Mouse (Mus musculus) heart, embryonic 13.5 days (tissue): ENCODE results near the gene Gm20661. TPM values are rescaled to one million over a fixed set of nuclear protein-coding genes. Genes with fewer than 3 reads are reported as not detected.
"Not testable (repeated sequence)": the region's sequence is repeated elsewhere in the genome, so short reads cannot be mapped to it uniquely, and the experiment has no call there.

Source experiments
- ATAC-seq: fragments of 200-750 bp; cut with Nextera tagmentation; 2 replicates; pipeline ENCODE4 v1.8.0; 2017; ENCODE audit warnings: moderate TSS enrichment; ENCODE audit not compliant: insufficient number of reproducible peaks, low FRiP score, low TSS enrichment; ENCODE audit errors: extremely low read depth
- H3K27ac ChIP-seq: fragments of 300-500 bp; sonication (generic); replicated peaks from 2 replicates; pipeline ENCODE4 v1.5.1; 2015; ENCODE audit warnings: moderate library complexity, mild to moderate bottlenecking, inconsistent platforms
- H3K27me3 ChIP-seq: fragments of 300-500 bp; sonication (generic); replicated peaks from 2 replicates; pipeline ENCODE4 v1.6.1; 2015; ENCODE audit warnings: mild to moderate bottlenecking, inconsistent platforms
- H3K36me3 ChIP-seq: fragments of 300-500 bp; sonication (generic); 2 replicates; pipeline ENCODE4 v1.6.1; 2015; ENCODE audit warnings: mild to moderate bottlenecking, inconsistent platforms
- H3K4me1 ChIP-seq: fragments of 300-500 bp; sonication (generic); 2 replicates; pipeline ENCODE4 v1.6.1; 2015; ENCODE audit warnings: inconsistent platforms
- H3K4me2 ChIP-seq: fragments of 300-500 bp; sonication (generic); 2 replicates; pipeline ENCODE4 v1.6.1; 2015; ENCODE audit warnings: inconsistent platforms, mild to moderate bottlenecking, moderate library complexity
- H3K4me3 ChIP-seq: fragments of 300-500 bp; sonication (generic); 2 replicates; pipeline ENCODE4 v1.5.1; 2015; ENCODE audit warnings: moderate library complexity, mild to moderate bottlenecking, inconsistent platforms
- H3K9ac ChIP-seq: fragments of 300-500 bp; sonication (generic); 2 replicates; pipeline ENCODE4 v1.6.1; 2015; ENCODE audit warnings: inconsistent platforms, mild to moderate bottlenecking, moderate library complexity
- H3K9me3 ChIP-seq: fragments of 300-500 bp; sonication (generic); 2 replicates; pipeline ENCODE4 v1.6.1; 2016; ENCODE audit warnings: inconsistent platforms
- WGBS: fragments of 180-500 bp; shearing (Covaris S2); methylation state at CpG from one replicate; pipeline ENCODE4 v1.1.7; 2015; ENCODE audit warnings: mixed read lengths; 5-methylcytosine and 5-hydroxymethylcytosine counted together
- polyA plus RNA-seq: library from polyadenylated mRNA; unstranded; fragments of >200 nt; fragmentation: Nextera tagmentation; extraction: Ambion mirVana; gene quantifications from 2 replicates; pipeline ENCODE4 v1.2.1, GENCODE M21; 2015

Gene Gm20661
- polyA plus RNA-seq, 1 experiment from 2014 or later = 3.8 TPM

GRCm38 (mm10) chr9:108003531-108003890 is 20.7 kb downstream of the Gm20661 start:
- 24% methylated on average over 8 of the region's 8 CpGs for WGBS
- Histone ChIP-seq H3K27ac (peak overlapping the region; percentile 97), H3K27me3 (no peaks in the 10 kb centered on the region), H3K4me1 (peaks cover 37% of the 10 kb centered on the region), H3K9ac (peak overlapping the region; percentile 99), H3K4me2 (peak overlapping the region; percentile 88), H3K36me3 (no peaks in the 10 kb centered on the region), H3K4me3 (peak overlapping the region; percentile 99), H3K9me3 (no peaks in the 10 kb centered on the region)
- no peak for ATAC-seq

GRCm38 (mm10) chr9:108008041-108008440 is 25.2 kb downstream of the Gm20661 start:
- peaks cover 12% of the 10 kb centered on the region for H3K36me3 ChIP-seq

DNA sequence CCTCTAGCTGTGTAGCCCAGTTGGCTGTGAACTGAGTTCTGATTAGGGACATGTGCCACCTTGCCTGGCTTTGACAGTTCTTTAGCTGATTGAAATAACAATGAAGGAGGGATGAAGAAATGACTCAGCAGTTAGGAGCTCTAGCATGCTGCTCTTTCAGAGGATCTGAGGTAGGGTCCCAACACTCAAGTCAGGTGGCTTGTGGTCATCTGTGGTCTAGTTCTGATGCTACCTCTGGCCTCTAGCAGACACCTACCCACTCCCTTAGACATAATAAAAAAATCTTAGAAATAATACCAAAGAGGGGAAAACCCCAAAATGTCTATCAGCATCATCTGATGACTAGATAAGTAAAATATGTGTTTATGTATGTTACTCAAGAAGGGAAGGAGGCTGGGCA is 27.5 kb downstream of the Gm20661 start:
- Histone ChIP-seq H3K4me2 (no peak overlapping the region), H3K27me3 (no peaks in the 10 kb centered on the region), H3K4me1 (peaks cover 19% of the 10 kb centered on the region), H3K27ac (no peak overlapping the region), H3K9me3 (no peaks in the 10 kb centered on the region), H3K36me3 (peaks cover 23% of the 10 kb centered on the region), H3K9ac (no peak overlapping the region), H3K4me3 (no peak overlapping the region)
- ATAC-seq = no peak; the same call in 1 of the 2 replicates

More at GRCm38 (mm10) chr9:108008041-108008440, 25.2 kb downstream of the Gm20661 start:
- Histone ChIP-seq H3K9me3 (no peaks in the 10 kb centered on the region), H3K4me2 (no peak overlapping the region), H3K9ac (no peak overlapping the region), H3K27ac (no peak overlapping the region), H3K4me1 (peaks cover 36% of the 10 kb centered on the region), H3K4me3 (no peak overlapping the region), H3K27me3 (no peaks in the 10 kb centered on the region)
- no peak for ATAC-seq
- 78% methylated on average over 5 of the region's 5 CpGs for WGBS

DNA sequence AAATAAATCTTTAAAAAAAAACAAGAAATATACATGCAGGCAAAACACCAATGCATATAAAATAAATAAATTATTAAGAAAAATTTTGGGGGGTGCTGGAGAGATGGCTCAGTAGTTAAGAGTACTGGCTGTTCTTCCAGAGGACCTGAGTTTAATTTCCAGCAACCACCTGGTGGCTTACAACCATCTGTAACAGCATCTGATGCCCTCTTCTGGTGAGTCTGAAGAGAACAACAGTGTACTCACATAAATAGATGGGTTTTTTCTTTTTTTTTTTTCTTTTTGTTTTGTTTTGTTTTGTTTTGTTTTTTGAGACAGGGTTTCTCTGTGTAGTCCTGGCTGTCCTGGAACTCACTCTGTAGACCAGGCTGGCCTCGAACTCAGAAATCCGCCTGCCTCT is 30.7 kb downstream of the Gm20661 start:
- not testable (repeated sequence) for H3K4me2 ChIP-seq, H3K4me3 ChIP-seq, H3K9me3 ChIP-seq, ATAC-seq, H3K27me3 ChIP-seq, H3K4me1 ChIP-seq, H3K9ac ChIP-seq, H3K27ac ChIP-seq
- WGBS = 92% methylated on average over 2 of the region's 2 CpGs
- peaks cover 34% of the 10 kb centered on the region for H3K36me3 ChIP-seq

DNA sequence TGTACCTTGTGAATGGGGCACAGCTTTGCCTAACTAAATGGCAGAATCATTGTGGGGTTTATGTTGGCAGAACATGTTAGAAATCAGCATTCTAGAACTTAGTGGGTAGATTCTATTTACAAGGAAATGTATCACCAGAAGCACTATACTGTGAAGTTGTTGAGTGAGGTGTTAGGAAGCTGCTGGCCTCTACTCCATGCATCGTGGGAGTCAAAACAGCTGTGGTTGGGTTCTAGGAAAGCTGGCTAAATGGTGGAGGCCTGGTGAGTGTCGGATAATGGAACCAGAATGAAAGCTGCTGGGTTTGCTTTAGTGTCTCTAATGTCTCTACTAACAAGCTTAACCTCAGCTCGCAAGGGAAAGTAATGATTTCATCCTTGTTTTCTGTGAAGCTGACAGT is 34.3 kb downstream of the Gm20661 start:
- no peak overlapping the region for H3K9ac ChIP-seq
- WGBS = 74% methylated on average over 3 of the region's 3 CpGs
- no peak overlapping the region for H3K4me2 ChIP-seq
- no peaks in the 10 kb centered on the region for H3K9me3 ChIP-seq
- no peak for ATAC-seq
- no peak overlapping the region for H3K27ac ChIP-seq
- no peak overlapping the region for H3K4me3 ChIP-seq
- peaks cover 28% of the 10 kb centered on the region for H3K4me1 ChIP-seq
- peaks cover 31% of the 10 kb centered on the region for H3K36me3 ChIP-seq
- H3K27me3 ChIP-seq = no peaks in the 10 kb centered on the region

GRCm38 (mm10) chr9:108020741-108021140 is 37.9 kb downstream of the Gm20661 start:
- Histone ChIP-seq H3K27me3 (no peaks in the 10 kb centered on the region), H3K4me3 (no peak overlapping the region), H3K9me3 (no peaks in the 10 kb centered on the region), H3K9ac (no peak overlapping the region; the same call in 1 of the 2 replicates), H3K4me2 (peak overlapping the region; percentile 52), H3K27ac (peak overlapping the region; percentile 71), H3K4me1 (peaks cover 26% of the 10 kb centered on the region), H3K36me3 (peaks cover 29% of the 10 kb centered on the region)
- WGBS = 83% methylated on average over 1 of the region's 1 CpGs
- ATAC-seq = no peak

- H3K27ac ChIP-seq = no peak overlapping the region
- 89% methylated on average over 3 of the region's 3 CpGs for WGBS
Observed at GRCm38 (mm10) chr9:108023216-108023615, 40.4 kb downstream of the Gm20661 start.

GRCm38 (mm10) chr9:108026584-108026983 is 43.7 kb downstream of the Gm20661 start:
- Histone ChIP-seq H3K4me2 (no peak overlapping the region), H3K27me3 (no peaks in the 10 kb centered on the region), H3K36me3 (peaks cover 58% of the 10 kb centered on the region), H3K9ac (no peak overlapping the region), H3K4me3 (no peak overlapping the region), H3K9me3 (peaks cover 5% of the 10 kb centered on the region; the same call in 1 of the 2 replicates), H3K27ac (no peak overlapping the region), H3K4me1 (peaks cover 7% of the 10 kb centered on the region)
- 88% methylated on average over 3 of the region's 3 CpGs for WGBS
- no peak for ATAC-seq

More at GRCm38 (mm10) chr9:108023216-108023615, 40.4 kb downstream of the Gm20661 start:
- ATAC-seq = no peak
- H3K9me3 ChIP-seq = peaks cover 5% of the 10 kb centered on the region; the same call in 1 of the 2 replicates
- no peaks in the 10 kb centered on the region for H3K27me3 ChIP-seq
- peaks cover 26% of the 10 kb centered on the region for H3K4me1 ChIP-seq
- H3K36me3 ChIP-seq = peaks cover 46% of the 10 kb centered on the region
- H3K4me2 ChIP-seq = no peak overlapping the region
- H3K4me3 ChIP-seq = no peak overlapping the region
- H3K9ac ChIP-seq = no peak overlapping the region

DNA sequence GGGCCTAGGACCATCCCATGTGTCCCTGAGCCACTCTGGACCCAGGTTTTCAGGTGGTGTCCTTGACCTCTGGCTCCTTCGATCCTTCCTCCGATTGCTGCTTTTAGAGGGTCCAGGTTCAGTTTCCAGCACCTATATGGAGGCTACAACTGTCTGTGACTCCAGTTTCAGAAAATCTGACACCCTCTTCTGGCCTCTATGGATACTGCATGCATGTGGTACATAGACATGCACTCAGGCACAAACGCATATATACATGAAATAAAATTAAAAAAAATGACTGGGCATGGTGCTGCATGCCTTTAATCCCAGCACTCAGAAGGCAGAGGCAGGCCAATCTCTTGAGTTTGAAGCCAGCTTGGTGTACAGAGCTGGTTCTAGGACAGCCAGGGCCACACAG is 45.0 kb downstream of the Gm20661 start:
- Histone ChIP-seq H3K27me3 (no peaks in the 10 kb centered on the region), H3K36me3 (peaks cover 70% of the 10 kb centered on the region), H3K4me2 (no peak overlapping the region), H3K9me3 (peaks cover 5% of the 10 kb centered on the region; the same call in 1 of the 2 replicates), H3K4me3 (no peak overlapping the region), H3K4me1 (no peaks in the 10 kb centered on the region), H3K9ac (no peak overlapping the region), H3K27ac (no peak overlapping the region)
- WGBS = 96% methylated on average over 3 of the region's 3 CpGs
- ATAC-seq = no peak

GRCm38 (mm10) chr9:108032126-108032525 is 49.3 kb downstream of the Gm20661 start:
- peaks cover 63% of the 10 kb centered on the region for H3K36me3 ChIP-seq
- WGBS = 86% methylated on average over 5 of the region's 5 CpGs
- ATAC-seq = no peak

GRCm38 (mm10) chr9:108035331-108036156 is 52.7 kb downstream of the Gm20661 start:
- no peaks in the 10 kb centered on the region for H3K9me3 ChIP-seq
- ATAC-seq = no peak
- 96% methylated on average over 2 of the region's 2 CpGs for WGBS
- H3K4me2 ChIP-seq = no peak overlapping the region
- no peaks in the 10 kb centered on the region for H3K27me3 ChIP-seq
- peaks cover 71% of the 10 kb centered on the region for H3K36me3 ChIP-seq
- no peak overlapping the region for H3K4me3 ChIP-seq
- H3K9ac ChIP-seq = no peak overlapping the region
- no peaks in the 10 kb centered on the region for H3K4me1 ChIP-seq
- H3K27ac ChIP-seq = no peak overlapping the region

More at GRCm38 (mm10) chr9:108032126-108032525, 49.3 kb downstream of the Gm20661 start:
- Histone ChIP-seq H3K4me1 (no peaks in the 10 kb centered on the region), H3K27ac (no peak overlapping the region), H3K27me3 (no peaks in the 10 kb centered on the region), H3K4me2 (no peak overlapping the region), H3K9me3 (peaks cover 4% of the 10 kb centered on the region; the same call in 1 of the 2 replicates), H3K4me3 (no peak overlapping the region), H3K9ac (no peak overlapping the region)
